Mouse (Mus musculus) CH12.LX (cell line): Measurements from ENCODE around the gene Anapc15-ps. TPM values are rescaled to one million over a fixed set of nuclear protein-coding genes. Genes with fewer than 3 reads are reported as not detected.

Source experiments
- DNase-seq: peaks from one replicate; pipeline ENCODE4 v3.0.0-alpha.2; 2013; ENCODE audit errors: extremely low read depth
- H3K27ac ChIP-seq: 2 replicates; pipeline ENCODE4 v1.5.1; 2012; ENCODE audit warnings: low read depth, mild to moderate bottlenecking, control low read depth, moderate library complexity; ENCODE audit not compliant: insufficient read depth
- H3K27me3 ChIP-seq: replicated peaks from 2 replicates; pipeline ENCODE3; 2012; ENCODE audit warnings: inconsistent platforms
- H3K36me3 ChIP-seq, 2 experiments: replicated peaks in 1 of 2; 2 replicates each; pipeline versions ENCODE3 to v1.6.1; 2012; ENCODE audit warnings: inconsistent platforms in 1 of 2, low read length in 1 of 2, mild to moderate bottlenecking in 1 of 2, mixed read lengths in 1 of 2, moderate library complexity in 1 of 2; ENCODE audit not compliant: control insufficient read depth in 1 of 2, insufficient read depth in 1 of 2
- H3K4me1 ChIP-seq, 2 experiments: 2 replicates each; pipeline ENCODE4 v1.6.1; 2012; ENCODE audit warnings: inconsistent platforms in 1 of 2, moderate library complexity in 1 of 2; ENCODE audit not compliant: insufficient read depth in 2 of 2, control insufficient read depth in 1 of 2
- H3K4me2 ChIP-seq: 2 replicates; pipeline ENCODE4 v1.6.1; 2012; ENCODE audit warnings: low read depth, mild to moderate bottlenecking, control low read depth; ENCODE audit not compliant: poor library complexity, insufficient read depth, severe bottlenecking
- H3K4me3 ChIP-seq, 3 experiments: fragments of 150-350 bp in 1 of 3; sonication (generic) in 1 of 3; replicated peaks in 1 of 3; 2 replicates each; pipeline versions ENCODE3 to v1.5.1; 2011 to 2012; ENCODE audit warnings: low read depth in 2 of 3, low read length in 2 of 3, mild to moderate bottlenecking in 2 of 3, moderate library complexity in 2 of 3, control low read depth in 1 of 3, improper control_type of control experiment in 1 of 3, inconsistent platforms in 1 of 3, mixed read lengths in 1 of 3; ENCODE audit not compliant: poor library complexity in 1 of 3
- H3K79me2 ChIP-seq: replicated peaks from 2 replicates; pipeline ENCODE4 v1.6.1; 2012; ENCODE audit warnings: mild to moderate bottlenecking, moderate library complexity; ENCODE audit not compliant: control insufficient read depth, poor library complexity, insufficient read depth, severe bottlenecking; ENCODE audit errors: extremely low read depth
- H3K9ac ChIP-seq: 2 replicates; pipeline ENCODE4 v1.6.1; 2012; ENCODE audit warnings: low read depth, mild to moderate bottlenecking, control low read depth, moderate library complexity; ENCODE audit not compliant: insufficient read depth
- H3K9me3 ChIP-seq: replicated peaks from 2 replicates; pipeline ENCODE3; 2012; ENCODE audit warnings: low read length, inconsistent platforms, mixed read lengths
- BHLHE40 ChIP-seq: IDR thresholded peaks from 2 replicates; pipeline ENCODE4 v1.6.1; 2011; ENCODE audit warnings: mild to moderate bottlenecking, low read depth, low read length, improper control_type of control experiment
- CTCF ChIP-seq, 2 experiments: IDR thresholded peaks in 1 of 2; conservative IDR thresholded peaks in 1 of 2; 2 replicates each; pipeline ENCODE4 v1.5.1; 2011 to 2012; ENCODE audit warnings: low read depth in 2 of 2, low read length in 2 of 2, improper control_type of control experiment in 1 of 2, inconsistent platforms in 1 of 2, mild to moderate bottlenecking in 1 of 2, moderate library complexity in 1 of 2
- E2F4 ChIP-seq: IDR thresholded peaks from 2 replicates; pipeline ENCODE4 v1.6.1; 2011; ENCODE audit warnings: low read depth, low read length, improper control_type of control experiment; ENCODE audit not compliant: insufficient replicate concordance
- ELF1 ChIP-seq: IDR thresholded peaks from 2 replicates; pipeline ENCODE4 v1.6.1; 2014; ENCODE audit warnings: low read depth, mild to moderate bottlenecking, inconsistent platforms, low read length, improper control_type of control experiment
- EP300 ChIP-seq: IDR thresholded peaks from 2 replicates; pipeline ENCODE4 v1.6.1; 2011; ENCODE audit warnings: low read length, improper control_type of control experiment
- ETS1 ChIP-seq: conservative IDR thresholded peaks from 2 replicates; pipeline ENCODE4 v1.6.1; 2012; ENCODE audit warnings: low read depth, mild to moderate bottlenecking, inconsistent platforms, low read length, improper control_type of control experiment, moderate library complexity
- GABPA ChIP-seq: IDR thresholded peaks from 2 replicates; pipeline ENCODE4 v1.6.1; 2012; ENCODE audit warnings: low read depth, low read length, improper control_type of control experiment, inconsistent platforms; ENCODE audit not compliant: insufficient replicate concordance
- IRF4 ChIP-seq: IDR thresholded peaks from 2 replicates; pipeline ENCODE4 v1.6.1; 2014; ENCODE audit warnings: low read depth, mild to moderate bottlenecking, inconsistent platforms, low read length, improper control_type of control experiment
- JUND ChIP-seq: conservative IDR thresholded peaks from 2 replicates; pipeline ENCODE4 v1.6.1; 2011; ENCODE audit warnings: low read depth, low read length, improper control_type of control experiment
- MXI1 ChIP-seq: IDR thresholded peaks from 2 replicates; pipeline ENCODE4 v1.6.1; 2011; ENCODE audit warnings: mild to moderate bottlenecking, low read depth, low read length, improper control_type of control experiment
- MYC ChIP-seq: IDR thresholded peaks from 2 replicates; pipeline ENCODE4 v1.6.1; 2011; ENCODE audit warnings: low read depth, mild to moderate bottlenecking, improper control_type of control experiment, low read length
- NELFE ChIP-seq: IDR thresholded peaks from 2 replicates; pipeline ENCODE4 v1.6.1; 2011; ENCODE audit warnings: low read depth, low read length, improper control_type of control experiment
- NRF1 ChIP-seq: IDR thresholded peaks from 2 replicates; pipeline ENCODE4 v1.6.1; 2014; ENCODE audit warnings: low read depth, mild to moderate bottlenecking, inconsistent platforms, low read length, improper control_type of control experiment, moderate library complexity
- POLR2A ChIP-seq: IDR thresholded peaks from 2 replicates; pipeline ENCODE4 v1.6.1; 2011; ENCODE audit warnings: low read depth, mild to moderate bottlenecking, improper control_type of control experiment, low read length
- SMC3 ChIP-seq: IDR thresholded peaks from 2 replicates; pipeline ENCODE4 v1.6.1; 2011; ENCODE audit warnings: low read depth, low read length, improper control_type of control experiment
- UBTF ChIP-seq: IDR thresholded peaks from 2 replicates; pipeline ENCODE4 v1.6.1; 2012; ENCODE audit warnings: low read depth, mild to moderate bottlenecking, inconsistent platforms, low read length, improper control_type of control experiment, moderate library complexity
- USF1 ChIP-seq: IDR thresholded peaks from 2 replicates; pipeline ENCODE4 v1.6.1; 2014; ENCODE audit warnings: low read depth, mild to moderate bottlenecking, inconsistent platforms, low read length, improper control_type of control experiment
- ZKSCAN1 ChIP-seq: IDR thresholded peaks from 2 replicates; pipeline ENCODE4 v1.6.1; 2012; ENCODE audit warnings: low read depth, inconsistent platforms, low read length, improper control_type of control experiment, borderline replicate concordance
- ZMIZ1 ChIP-seq: IDR thresholded peaks from 2 replicates; pipeline ENCODE4 v1.6.1; 2012; ENCODE audit warnings: low read depth, mild to moderate bottlenecking, inconsistent platforms, low read length, improper control_type of control experiment
- ZNF384 ChIP-seq: IDR thresholded peaks from 2 replicates; pipeline ENCODE4 v1.6.1; 2012; ENCODE audit warnings: low read depth, low read length, improper control_type of control experiment, inconsistent platforms
- dilution Hi-C: fragments of 300-500 bp; cut with MboI; formaldehyde crosslinking; loops from 2 replicates; pipeline ENCODE4 v1.14.3; 2020; ENCODE audit warnings: low sequenced_read_pairs; ENCODE audit not compliant: extremely low pct_unique_long_range_greater_than_20kb, extremely low pct_ligation_motif_present
- in situ Hi-C: fragments of 300-500 bp; cut with MboI; formaldehyde crosslinking; loops from 3 replicates; pipeline ENCODE4 v1.14.3; 2019; ENCODE audit warnings: low sequenced_read_pairs, low pct_ligation_motif_present, low pct_unique_long_range_greater_than_20kb, mixed read lengths
- polyA plus RNA-seq: library from polyadenylated mRNA; unstranded; fragments of >175 nt; gene quantifications from 2 replicates; pipeline ENCODE4 v1.2.1, GENCODE M21; 2012; ENCODE audit warnings: low read depth; ENCODE audit not compliant: insufficient read length
- total RNA-seq, 2 experiments: library from RNA; depleted of rRNA; stranded (reverse); fragments of 300-350 nt in 1 of 2; fragments of >200 nt in 1 of 2; gene quantifications; 2 replicates each; pipeline ENCODE4 v1.2.3; 2012 to 2014

Anapc15-ps gene
- total and polyA plus RNA-seq, 3 experiments = 2.8 TPM; not detected in 2

DNA sequence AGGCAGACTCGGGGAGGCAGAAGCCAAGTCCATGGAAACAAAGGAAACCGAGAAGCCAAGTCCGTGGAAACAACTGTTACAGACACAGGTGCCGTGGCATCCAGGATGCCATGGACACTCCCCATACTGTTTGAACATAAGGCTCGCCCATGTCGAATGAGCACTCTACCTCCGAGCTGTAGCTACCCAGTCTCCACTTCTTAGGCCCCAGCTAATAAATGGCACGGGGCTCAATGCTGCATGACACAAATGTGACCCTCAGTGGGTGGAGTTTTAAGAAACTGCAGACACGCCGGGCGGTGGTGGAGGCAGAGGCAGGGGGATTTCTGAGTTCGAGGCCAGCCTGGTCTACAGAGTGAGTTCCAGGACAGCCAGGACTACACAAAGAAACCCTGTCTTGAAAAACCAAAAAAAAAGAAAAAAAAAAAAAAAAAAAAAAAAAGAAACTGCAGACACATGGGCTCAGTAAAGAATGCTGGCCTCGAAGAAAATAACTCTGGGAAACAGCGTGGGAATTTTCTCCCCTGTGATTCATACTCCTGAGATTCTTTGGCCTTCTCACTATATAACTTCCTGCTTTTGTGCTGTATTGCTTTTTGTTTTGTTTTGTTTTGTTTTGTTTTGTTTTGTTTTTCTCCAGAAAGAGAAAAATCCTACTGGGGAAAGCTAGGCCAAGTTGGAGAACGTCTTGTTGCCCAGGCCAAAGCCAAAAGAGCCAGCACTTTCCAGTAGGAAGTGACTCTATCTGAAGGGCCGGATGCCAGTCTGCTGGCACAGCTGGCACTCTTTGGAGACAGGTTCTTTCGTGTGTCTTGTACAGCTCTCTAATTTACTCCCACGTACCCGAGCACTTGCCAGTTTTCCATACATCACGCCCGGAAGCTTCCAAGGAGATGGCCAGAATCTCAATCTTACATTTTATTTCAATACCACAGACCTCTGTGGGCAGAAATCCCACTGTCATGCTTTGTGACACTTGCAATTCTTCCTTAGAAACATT is 2.2 kb downstream of the Anapc15-ps start:
- dilution Hi-C loops = no loop called here
- H3K27me3 ChIP-seq = no peaks in the 10 kb centered on the region

DNA sequence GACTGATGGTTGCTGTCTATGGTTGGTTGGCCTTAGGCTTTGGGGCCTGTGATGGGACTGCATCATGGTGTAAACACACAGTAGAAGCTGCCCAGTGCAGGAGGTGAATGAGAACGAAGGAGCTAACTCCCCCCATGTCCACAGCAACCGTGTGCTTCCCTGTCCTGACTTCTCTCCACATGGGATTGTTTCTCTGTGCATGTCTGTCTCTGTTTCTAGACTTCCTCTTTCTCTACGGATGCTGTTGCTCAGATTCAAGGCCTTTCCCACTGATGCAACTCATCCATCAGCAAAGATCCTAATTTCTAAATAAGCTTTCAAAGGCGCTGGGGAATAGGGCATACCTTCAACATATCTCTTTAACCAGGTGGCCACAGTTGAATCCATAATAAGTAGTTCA is 3.4 kb downstream of the Anapc15-ps start:
- no peaks in the 10 kb centered on the region for H3K4me1 ChIP-seq
- H3K9ac ChIP-seq = no peak overlapping the region
- peaks cover 2% of the 10 kb centered on the region for H3K9me3 ChIP-seq
- in situ Hi-C loops = no loop called here
- H3K36me3 ChIP-seq = no peaks in the 10 kb centered on the region
- dilution Hi-C loops = no loop called here
- no peak overlapping the region for H3K4me3 ChIP-seq
- no peak overlapping the region for H3K27ac ChIP-seq
- H3K4me2 ChIP-seq = no peak overlapping the region
- TF ChIP-seq JUND = no peak
- no peak for TF ChIP-seq IRF4
- TF ChIP-seq GABPA = no peak
- no peak for TF ChIP-seq MYC
- TF ChIP-seq POLR2A = no peak
- TF ChIP-seq BHLHE40 = no peak
- TF ChIP-seq SMC3 = no peak
- no peak for TF ChIP-seq ELF1
- TF ChIP-seq E2F4 = no peak
- TF ChIP-seq USF1 = no peak
- TF ChIP-seq MXI1 = no peak
- TF ChIP-seq, all 38 proteins: peak for 0
- no peaks in the 10 kb centered on the region for H3K79me2 ChIP-seq
- no peak for DNase-seq
- no peaks in the 10 kb centered on the region for H3K27me3 ChIP-seq

More for the DNA sequence above, 2.2 kb downstream of the Anapc15-ps start:
- no peak overlapping the region for H3K4me2 ChIP-seq
- DNase-seq = no peak
- H3K36me3 ChIP-seq = no peaks in the 10 kb centered on the region
- no peak overlapping the region for H3K4me3 ChIP-seq
- H3K9ac ChIP-seq = no peak overlapping the region
- H3K9me3 ChIP-seq = peaks cover 2% of the 10 kb centered on the region
- no peak overlapping the region for H3K27ac ChIP-seq
- no peak for TF ChIP-seq USF1
- TF ChIP-seq UBTF = no peak
- no peak for TF ChIP-seq ZKSCAN1
- no peak for TF ChIP-seq EP300
- TF ChIP-seq ZMIZ1 = no peak
- no peak for TF ChIP-seq NELFE
- no peak for TF ChIP-seq ZNF384
- TF ChIP-seq ETS1 = no peak
- TF ChIP-seq NRF1 = no peak
- no peak for TF ChIP-seq BHLHE40
- TF ChIP-seq CTCF (conservative IDR thresholded peaks at IDR 0.05 in 1 of 2, IDR thresholded peaks at IDR 0.05 in 1 of 2; ENCODE audit: low read depth in 2 of 2, low read length in 2 of 2) = no peak
- H3K4me1 ChIP-seq = no peaks in the 10 kb centered on the region
- H3K79me2 ChIP-seq = no peaks in the 10 kb centered on the region
- in situ Hi-C loops = no loop called here
